Mouse (Mus musculus): Measurements from ENCODE around the gene Zfp65. TPM values are rescaled to one million over a fixed set of nuclear protein-coding genes. Genes with fewer than 3 reads are reported as not detected.
A peak's percentile ranks its signal among the peaks of the same experiment; 100 is the strongest.
"Not testable (repeated sequence)": the region's sequence is repeated elsewhere in the genome, so short reads cannot be mapped to it uniquely, and the experiment has no call there.

Zfp65 gene
- polyA plus RNA-seq (2014; fragmentation: Nextera tagmentation; extraction: Ambion mirVana), result 2.4 and 2.9 TPM in 2 replicates

GRCm38 (mm10) chr13:67728641-67729318, at the start of gene Zfp65:
Gene Zfp65, minus strand, starts transcription at chr13:67729173.
- Histone ChIP-seq H3K9ac (ENCODE audit: low read depth, low read length) (peak within 1 kb of the TSS; percentile 72), H3K4me3 (ENCODE audit: low read depth, low read length) (peak within 1 kb of the TSS; percentile 61), H3K4me2 (peak within 1 kb of the TSS; percentile 68), H3K4me1 (ENCODE audit: control insufficient read depth, insufficient read depth, low read length) (no peaks in the 10 kb centered on the region), H3K9me3 (replicated peaks; ENCODE audit: control insufficient read depth, low read length) (peaks cover 2% of the 10 kb centered on the region; the same call in 1 of the 2 replicates), H3K27ac (ENCODE audit: low read depth, low read length) (no peak within 1 kb of the TSS), H3K36me3 (ENCODE audit: control insufficient read depth, insufficient read depth, low read length) (no peaks in the 10 kb centered on the region), H3K27me3 (ENCODE audit: control insufficient read depth, insufficient read depth, low read length) (no peaks in the 10 kb centered on the region)
- ATAC-seq (replicated peaks; ENCODE audit: insufficient number of reproducible peaks, low FRiP score, low TSS enrichment), result peak; percentile 75
- 10% methylated on average over 19 of the region's 21 CpGs for WGBS (ENCODE audit: insufficient replicate concordance)

GRCm38 (mm10) chr13:67763031-67763768, 34.2 kb upstream of the Zfp65 start:
- 71% methylated on average over 2 of the region's 2 CpGs for WGBS (ENCODE audit: insufficient replicate concordance)
- H3K36me3 ChIP-seq (ENCODE audit: control insufficient read depth, insufficient read depth, low read length), result no peaks in the 10 kb centered on the region
- H3K4me1 ChIP-seq (ENCODE audit: control insufficient read depth, insufficient read depth, low read length), result no peaks in the 10 kb centered on the region
- no peaks in the 10 kb centered on the region for H3K9me3 ChIP-seq (replicated peaks; ENCODE audit: control insufficient read depth, low read length)
- no peak overlapping the region for H3K27ac ChIP-seq (ENCODE audit: low read depth, low read length)
- no peak for ATAC-seq (replicated peaks; ENCODE audit: insufficient number of reproducible peaks, low FRiP score, low TSS enrichment)
- H3K27me3 ChIP-seq (ENCODE audit: control insufficient read depth, insufficient read depth, low read length), result no peaks in the 10 kb centered on the region
- no peak overlapping the region for H3K4me2 ChIP-seq
- no peak overlapping the region for H3K9ac ChIP-seq (ENCODE audit: low read depth, low read length)
- no peak overlapping the region for H3K4me3 ChIP-seq (ENCODE audit: low read depth, low read length)

- Histone ChIP-seq H3K9ac (ENCODE audit: low read depth, low read length) (no peak overlapping the region), H3K27ac (ENCODE audit: low read depth, low read length) (no peak overlapping the region), H3K27me3 (ENCODE audit: control insufficient read depth, insufficient read depth, low read length) (no peaks in the 10 kb centered on the region), H3K4me3 (ENCODE audit: low read depth, low read length) (no peak overlapping the region), H3K36me3 (ENCODE audit: control insufficient read depth, insufficient read depth, low read length) (no peaks in the 10 kb centered on the region), H3K4me2 (no peak overlapping the region), H3K9me3 (replicated peaks; ENCODE audit: control insufficient read depth, low read length) (no peaks in the 10 kb centered on the region), H3K4me1 (ENCODE audit: control insufficient read depth, insufficient read depth, low read length) (no peaks in the 10 kb centered on the region)
- ATAC-seq (replicated peaks; ENCODE audit: insufficient number of reproducible peaks, low FRiP score, low TSS enrichment), result no peak
- WGBS (ENCODE audit: insufficient replicate concordance), result 74% methylated on average over 1 of the region's 1 CpGs
Observed at GRCm38 (mm10) chr13:67759966-67760365, 31.0 kb upstream of the Zfp65 start.

- no peak overlapping the region for H3K4me3 ChIP-seq (ENCODE audit: low read depth, low read length)
- WGBS (ENCODE audit: insufficient replicate concordance), result 81% methylated on average over 6 of the region's 6 CpGs
- no peak overlapping the region for H3K4me2 ChIP-seq
Observed at GRCm38 (mm10) chr13:67755761-67756160, 26.8 kb upstream of the Zfp65 start.

GRCm38 (mm10) chr13:67754333-67755306, 25.6 kb upstream of the Zfp65 start, which contains the start of gene Zfp85:
Gene Zfp85, minus strand, starts transcription at chr13:67755228.
- Histone ChIP-seq H3K27me3 (ENCODE audit: control insufficient read depth, insufficient read depth, low read length) (no peaks in the 10 kb centered on the region), H3K4me1 (ENCODE audit: control insufficient read depth, insufficient read depth, low read length) (no peaks in the 10 kb centered on the region), H3K4me3 (ENCODE audit: low read depth, low read length) (peak within 1 kb of the TSS; percentile 77), H3K27ac (ENCODE audit: low read depth, low read length) (peak within 1 kb of the TSS; percentile 68), H3K9ac (ENCODE audit: low read depth, low read length) (peak within 1 kb of the TSS; percentile 78), H3K36me3 (ENCODE audit: control insufficient read depth, insufficient read depth, low read length) (no peaks in the 10 kb centered on the region), H3K9me3 (replicated peaks; ENCODE audit: control insufficient read depth, low read length) (no peaks in the 10 kb centered on the region), H3K4me2 (peak within 1 kb of the TSS; percentile 67)
- WGBS (ENCODE audit: insufficient replicate concordance), result 7% methylated on average over 24 of the region's 24 CpGs
- peak; percentile 92 for ATAC-seq (replicated peaks; ENCODE audit: insufficient number of reproducible peaks, low FRiP score, low TSS enrichment)

More at GRCm38 (mm10) chr13:67755761-67756160, 26.8 kb upstream of the Zfp65 start:
- Histone ChIP-seq H3K4me1 (ENCODE audit: control insufficient read depth, insufficient read depth, low read length) (no peaks in the 10 kb centered on the region), H3K36me3 (ENCODE audit: control insufficient read depth, insufficient read depth, low read length) (no peaks in the 10 kb centered on the region), H3K9me3 (replicated peaks; ENCODE audit: control insufficient read depth, low read length) (no peaks in the 10 kb centered on the region), H3K27ac (ENCODE audit: low read depth, low read length) (no peak overlapping the region), H3K27me3 (ENCODE audit: control insufficient read depth, insufficient read depth, low read length) (no peaks in the 10 kb centered on the region), H3K9ac (ENCODE audit: low read depth, low read length) (no peak overlapping the region)
- ATAC-seq (replicated peaks; ENCODE audit: insufficient number of reproducible peaks, low FRiP score, low TSS enrichment), result no peak

GRCm38 (mm10) chr13:67743896-67744295, 14.9 kb upstream of the Zfp65 start:
- no peak for ATAC-seq (replicated peaks; ENCODE audit: insufficient number of reproducible peaks, low FRiP score, low TSS enrichment)
- Histone ChIP-seq H3K36me3 (ENCODE audit: control insufficient read depth, insufficient read depth, low read length) (peaks cover 8% of the 10 kb centered on the region), H3K4me3 (ENCODE audit: low read depth, low read length) (no peak overlapping the region), H3K9me3 (replicated peaks; ENCODE audit: control insufficient read depth, low read length) (0 out of 2 replicates have a peak, but pooled peaks cover 4% of the 10 kb centered on the region), H3K27me3 (ENCODE audit: control insufficient read depth, insufficient read depth, low read length) (no peaks in the 10 kb centered on the region), H3K9ac (ENCODE audit: low read depth, low read length) (no peak overlapping the region), H3K4me1 (ENCODE audit: control insufficient read depth, insufficient read depth, low read length) (no peaks in the 10 kb centered on the region), H3K27ac (ENCODE audit: low read depth, low read length) (no peak overlapping the region), H3K4me2 (no peak overlapping the region)
- WGBS (ENCODE audit: insufficient replicate concordance), result 87% methylated on average over 9 of the region's 9 CpGs

GRCm38 (mm10) chr13:67742941-67743340, 14.0 kb upstream of the Zfp65 start:
- H3K9ac ChIP-seq (ENCODE audit: low read depth, low read length), result no peak overlapping the region
- 89% methylated on average over 3 of the region's 3 CpGs for WGBS (ENCODE audit: insufficient replicate concordance)
- H3K36me3 ChIP-seq (ENCODE audit: control insufficient read depth, insufficient read depth, low read length), result 0 out of 2 replicates have a peak, but pooled peaks cover 1% of the 10 kb centered on the region
- H3K27ac ChIP-seq (ENCODE audit: low read depth, low read length), result no peak overlapping the region
- H3K4me3 ChIP-seq (ENCODE audit: low read depth, low read length), result no peak overlapping the region
- 0 out of 2 replicates have a peak, but pooled peaks cover 4% of the 10 kb centered on the region for H3K9me3 ChIP-seq (replicated peaks; ENCODE audit: control insufficient read depth, low read length)
- no peak for ATAC-seq (replicated peaks; ENCODE audit: insufficient number of reproducible peaks, low FRiP score, low TSS enrichment)
- H3K4me2 ChIP-seq, result no peak overlapping the region
- no peaks in the 10 kb centered on the region for H3K4me1 ChIP-seq (ENCODE audit: control insufficient read depth, insufficient read depth, low read length)
- H3K27me3 ChIP-seq (ENCODE audit: control insufficient read depth, insufficient read depth, low read length), result no peaks in the 10 kb centered on the region

- ATAC-seq (replicated peaks; ENCODE audit: insufficient number of reproducible peaks, low FRiP score, low TSS enrichment); H3K27ac ChIP-seq (ENCODE audit: low read depth, low read length); H3K9me3 ChIP-seq (replicated peaks; ENCODE audit: control insufficient read depth, low read length); H3K4me1 ChIP-seq (ENCODE audit: control insufficient read depth, insufficient read depth, low read length); H3K27me3 ChIP-seq (ENCODE audit: control insufficient read depth, insufficient read depth, low read length); H3K4me3 ChIP-seq (ENCODE audit: low read depth, low read length); H3K36me3 ChIP-seq (ENCODE audit: control insufficient read depth, insufficient read depth, low read length); H3K9ac ChIP-seq (ENCODE audit: low read depth, low read length); H3K4me2 ChIP-seq: not testable (repeated sequence)
- WGBS (ENCODE audit: insufficient replicate concordance), result 89% methylated on average over 9 of the region's 9 CpGs
Observed at GRCm38 (mm10) chr13:67734391-67734790, 5.4 kb upstream of the Zfp65 start.
